9 mouse cellular contexts compared by ENCODE assay signal in genomic region chr9:97013153-97013552, GRCm38 (mm10). TPM values are rescaled to one million over a fixed set of nuclear protein-coding genes. Genes with fewer than 3 reads are reported as not detected.
A peak's percentile ranks its signal among the peaks of the same experiment; 100 is the strongest.
DNase-seq lines count a peak whose midpoint lies in the region; ATAC-seq lines count a peak whose summit lies in the region.
"Had no signal": no experiment of that assay in that cellular context is flagged by ENCODE, and none has a peak within 500 bp of the region (broad histone marks: within the 10 kb centered on the region; RNA-seq: fewer than 3 reads in every experiment).

No protein-coding gene starts in this region.

- peak overlapping the region; percentile 9 for H3K4me2 ChIP-seq in forebrain, embryonic 14.5 days (ENCODE audit: low read length)
- no peak overlapping the region for H3K4me2 ChIP-seq in kidney, embryonic 15.5 days
- peak overlapping the region; percentile 20 for H3K4me2 ChIP-seq in midbrain, embryonic 14.5 days (ENCODE audit: low read length)

- 0 out of 2 replicates have a peak, but pooled peaks cover 4% of the 10 kb centered on the region for H3K36me3 ChIP-seq in forebrain, embryonic 14.5 days (ENCODE audit: control insufficient read depth, insufficient read depth, low read length)
- peaks cover 5% of the 10 kb centered on the region; the same call in 1 of the 2 replicates for H3K36me3 ChIP-seq in kidney, embryonic 15.5 days
- no peaks in the 10 kb centered on the region for H3K36me3 ChIP-seq in midbrain, embryonic 14.5 days (ENCODE audit: control insufficient read depth, insufficient read depth, low read length)

- H3K9ac ChIP-seq in forebrain, embryonic 14.5 days (ENCODE audit: low read length), result no peak overlapping the region
- no peak overlapping the region for H3K9ac ChIP-seq in kidney, embryonic 15.5 days
- H3K9ac ChIP-seq in midbrain, embryonic 14.5 days (replicated peaks; ENCODE audit: low read length), result no peak overlapping the region; the same call in 1 of the 2 replicates

- no peak overlapping the region for H3K4me3 ChIP-seq in forebrain, embryonic 14.5 days (ENCODE audit: low read depth, low read length)
- H3K4me3 ChIP-seq in kidney, embryonic 15.5 days (replicated peaks), result no peak overlapping the region
- H3K4me3 ChIP-seq in midbrain, embryonic 14.5 days (replicated peaks; ENCODE audit: low read depth, low read length), result no peak overlapping the region

- H3K4me1 ChIP-seq in forebrain, embryonic 14.5 days (ENCODE audit: control insufficient read depth, insufficient read depth, low read length), result peaks cover 61% of the 10 kb centered on the region
- H3K4me1 ChIP-seq in kidney, embryonic 15.5 days, result peaks cover 76% of the 10 kb centered on the region
- H3K4me1 ChIP-seq in midbrain, embryonic 14.5 days (ENCODE audit: control insufficient read depth, insufficient read depth, low read length), result peaks cover 45% of the 10 kb centered on the region

- DNase-seq in left cerebral cortex, adult 18-20 months (ENCODE audit: low spot score in 2 of 2), result peak; percentile 45 to 51
- no peak for DNase-seq in left cerebral cortex, adult 11 months (ENCODE audit: low spot score)
- peak; percentile 79 for DNase-seq in forebrain, embryonic 14.5 days (ENCODE audit: low spot score)
- peak; percentile 74 for DNase-seq in midbrain, embryonic 14.5 days
- DNase-seq in urinary bladder, adult 18-20 months (ENCODE audit: low spot score in 2 of 2), result no peak
- DNase-seq in thymus, postnatal 0 days (ENCODE audit: low spot score), result no peak

- ATAC-seq in forebrain, embryonic 14.5 days, result peak; percentile 69
- peak; percentile 70 for ATAC-seq in kidney, embryonic 15.5 days (replicated peaks; ENCODE audit: low FRiP score)
- ATAC-seq in midbrain, embryonic 14.5 days (ENCODE audit: low FRiP score, low TSS enrichment), result 0 out of 2 replicates have a peak, but pooled peaks have one; percentile 42
- ATAC-seq in monocyte, adult 5-6 weeks (replicated peaks; ENCODE audit: insufficient number of reproducible peaks, low FRiP score, low TSS enrichment, poor library complexity, severe bottlenecking), result no peak

- H3K9me3 ChIP-seq in forebrain, embryonic 14.5 days (replicated peaks; ENCODE audit: control insufficient read depth, low read length), result peaks cover 5% of the 10 kb centered on the region; the same call in 1 of the 2 replicates
- no peaks in the 10 kb centered on the region for H3K9me3 ChIP-seq in kidney, embryonic 15.5 days (replicated peaks)
- peaks cover 9% of the 10 kb centered on the region; the same call in 1 of the 2 replicates for H3K9me3 ChIP-seq in midbrain, embryonic 14.5 days (ENCODE audit: control insufficient read depth, low read length)

- no peaks in the 10 kb centered on the region for H3K27me3 ChIP-seq in forebrain, embryonic 14.5 days (replicated peaks; ENCODE audit: control insufficient read depth, insufficient read depth, low read length)
- H3K27me3 ChIP-seq in kidney, embryonic 15.5 days, result 0 out of 2 replicates have a peak, but pooled peaks cover 4% of the 10 kb centered on the region
- H3K27me3 ChIP-seq in midbrain, embryonic 14.5 days (ENCODE audit: control insufficient read depth, insufficient read depth, low read length), result no peaks in the 10 kb centered on the region

- WGBS in forebrain, embryonic 14.5 days, result 4% methylated on average over 6 of the region's 6 CpGs
- WGBS in kidney, embryonic 15.5 days, result 12% methylated on average over 6 of the region's 6 CpGs
- 3% methylated on average over 6 of the region's 6 CpGs for WGBS in midbrain, embryonic 14.5 days

- peak overlapping the region; percentile 59 for H3K27ac ChIP-seq in forebrain, embryonic 14.5 days (ENCODE audit: low read depth, low read length)
- H3K27ac ChIP-seq in kidney, embryonic 15.5 days, result peak overlapping the region; percentile 74
- peak overlapping the region; percentile 65 for H3K27ac ChIP-seq in midbrain, embryonic 14.5 days (replicated peaks; ENCODE audit: low read depth, low read length)

RNA-seq across cellular contexts. Expression of gene Spsb4, which starts 5.5 kb away (rescaled TPM):
- 1 to 10 TPM; 4.7 to 6.3 TPM for total RNA-seq in left cerebral cortex, adult 18-20 months (2021)
- polyA plus RNA-seq in forebrain, embryonic 14.5 days (2014; fragmentation: Nextera tagmentation; extraction: Ambion mirVana), result 18.3 and 20.8 TPM in 2 replicates
- polyA plus RNA-seq in kidney, embryonic 15.5 days (2015; fragmentation: Nextera tagmentation; extraction: Ambion mirVana), result 56.8 and 58.0 TPM in 2 replicates
- polyA plus RNA-seq in midbrain, embryonic 14.5 days (2014; fragmentation: Nextera tagmentation; extraction: Ambion mirVana), result 33.9 and 38.5 TPM in 2 replicates
- not detected in 3 replicates for total RNA-seq in monocyte, adult 5-6 weeks (2017)
- polyA plus RNA-seq in thymus, postnatal 0 days (2015; fragmentation: Nextera tagmentation; extraction: Ambion mirVana), result 1.7 and 2.2 TPM in 2 replicates
- total RNA-seq: neutrophil, adult 5-6 weeks had no signal

Comparison
In these comparisons a context has a peak if more than half of its experiments do, and no peak if none do; other contexts are left out.
1. DNase-seq: peak in left cerebral cortex, adult 18-20 months (2 of 2), forebrain, embryonic 14.5 days (single experiment) and midbrain, embryonic 14.5 days (single experiment); none in left cerebral cortex, adult 11 months (single experiment), urinary bladder, adult 18-20 months (0 of 2) and thymus, postnatal 0 days (single experiment).
2. Peak in every context shown above with its lines, with median percentiles within 50 percentile points of each other: H3K27ac ChIP-seq.